ENCODE assay signal across 9 mouse cellular contexts in the genomic region with DNA sequence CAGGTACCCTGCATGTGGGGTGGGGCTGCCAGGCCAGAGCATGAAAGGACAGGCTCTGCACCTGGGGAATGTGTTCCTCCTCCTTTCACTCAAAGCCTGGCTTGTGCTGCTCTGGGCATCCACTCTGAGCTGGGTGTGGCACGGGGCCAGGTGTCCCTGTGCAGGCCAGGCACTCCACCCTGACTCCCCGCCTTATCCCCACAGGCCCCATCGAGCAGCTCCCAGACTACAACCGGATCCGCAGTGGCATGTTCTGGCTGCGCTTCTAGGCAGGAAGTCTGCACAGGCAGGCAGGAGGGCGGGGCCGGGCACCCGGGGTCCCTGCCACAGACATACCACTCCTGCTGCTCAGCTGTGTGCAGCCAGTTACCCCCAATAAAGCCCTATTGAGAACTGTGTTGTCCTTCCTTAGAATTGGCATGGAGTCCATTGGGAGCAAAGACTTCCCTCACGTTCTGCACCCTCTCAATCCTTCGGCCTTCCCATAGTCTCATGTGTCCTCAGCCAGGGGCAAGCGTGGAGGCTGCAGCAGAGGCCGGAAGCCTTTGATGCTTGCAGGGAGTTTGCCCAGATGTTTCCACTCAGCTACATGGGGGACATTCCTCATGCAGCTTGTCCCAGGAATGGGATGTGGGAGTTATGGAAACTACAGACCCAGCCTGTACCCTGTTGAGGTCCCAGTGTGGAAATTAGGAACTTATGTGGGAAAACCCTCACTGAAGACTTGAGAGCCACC. TPM values are rescaled to one million over a fixed set of nuclear protein-coding genes. Genes with fewer than 3 reads are reported as not detected.
A peak's percentile ranks its signal among the peaks of the same experiment; 100 is the strongest.
DNase-seq lines count a peak whose midpoint lies in the region; ATAC-seq lines count a peak whose summit lies in the region.
"Had no signal": no experiment of that assay in that cellular context is flagged by ENCODE, and none has a peak within 500 bp of the region (broad histone marks: within the 10 kb centered on the region; RNA-seq: fewer than 3 reads in every experiment).

No protein-coding gene starts in this region.

- H3K9me3 ChIP-seq in kidney, embryonic 14.5 days (ENCODE audit: control insufficient read depth, low read length), result no peaks in the 10 kb centered on the region
- H3K9me3 ChIP-seq in stomach, embryonic 16.5 days (replicated peaks; ENCODE audit: control insufficient read depth, low read length), result no peaks in the 10 kb centered on the region
- H3K9me3 ChIP-seq: liver, embryonic 13.5 days had no signal

- H3K36me3 ChIP-seq in kidney, embryonic 14.5 days (ENCODE audit: control insufficient read depth, insufficient read depth, low read length), result peaks cover 58% of the 10 kb centered on the region
- peaks cover 37% of the 10 kb centered on the region for H3K36me3 ChIP-seq in stomach, embryonic 16.5 days (ENCODE audit: control insufficient read depth, insufficient read depth, low read length)

- peaks cover 8% of the 10 kb centered on the region; the same call in 1 of the 2 replicates for H3K27me3 ChIP-seq in kidney, embryonic 14.5 days (ENCODE audit: control insufficient read depth, insufficient read depth, low read length)
- no peaks in the 10 kb centered on the region for H3K27me3 ChIP-seq in stomach, embryonic 16.5 days (ENCODE audit: control insufficient read depth, insufficient read depth, low read length)

- H3K4me1 ChIP-seq in kidney, embryonic 14.5 days (ENCODE audit: control insufficient read depth, insufficient read depth, low read length), result peaks cover 8% of the 10 kb centered on the region; the same call in 1 of the 2 replicates
- H3K4me1 ChIP-seq in stomach, embryonic 16.5 days (ENCODE audit: control insufficient read depth, insufficient read depth, low read length), result peaks cover 21% of the 10 kb centered on the region

- no peak overlapping the region for H3K9ac ChIP-seq in kidney, embryonic 14.5 days (ENCODE audit: low read depth, low read length)
- no peak overlapping the region; the same call in 1 of the 2 replicates for H3K9ac ChIP-seq in stomach, embryonic 16.5 days (ENCODE audit: low read length)
- H3K9ac ChIP-seq: liver, embryonic 13.5 days had no signal

- H3K27ac ChIP-seq in kidney, embryonic 14.5 days (ENCODE audit: low read depth, low read length), result peak overlapping the region; percentile 77; the same call in 1 of the 2 replicates
- peak overlapping the region; percentile 95 for H3K27ac ChIP-seq in stomach, embryonic 16.5 days (ENCODE audit: low read length)
- H3K27ac ChIP-seq: liver, embryonic 13.5 days had no signal

- peak; percentile 47; the same call in 1 of the 2 replicates for ATAC-seq in kidney, embryonic 14.5 days (ENCODE audit: low FRiP score, low TSS enrichment)
- ATAC-seq in stomach, embryonic 16.5 days (ENCODE audit: insufficient read depth, low FRiP score), result peak; percentile 81
- ATAC-seq in CD4-positive, CD25-positive, alpha-beta regulatory T cell, adult 4 months, result no peak

- H3K4me3 ChIP-seq in kidney, embryonic 14.5 days (ENCODE audit: low read length), result no peak overlapping the region
- H3K4me3 ChIP-seq in stomach, embryonic 16.5 days (replicated peaks; ENCODE audit: low read length), result no peak overlapping the region
- H3K4me3 ChIP-seq: liver, embryonic 13.5 days had no signal

- no peak overlapping the region for H3K4me2 ChIP-seq in kidney, embryonic 14.5 days (replicated peaks; ENCODE audit: low read depth, low read length)
- H3K4me2 ChIP-seq in stomach, embryonic 16.5 days (ENCODE audit: low read depth, low read length), result peak overlapping the region; percentile 5; the same call in 1 of the 2 replicates
- H3K4me2 ChIP-seq: liver, embryonic 13.5 days had no signal

- peak; percentile 21 for DNase-seq in ovary, postnatal 14 days (ENCODE audit: low spot score)
- no peak for DNase-seq in ovary, postnatal 36 days (ENCODE audit: low spot score)
- peak; percentile 64 for DNase-seq in gastrocnemius, postnatal 10 days
- no peak for DNase-seq in layer of hippocampus, adult 9-10 months (ENCODE audit: low spot score)
- DNase-seq in adrenal gland, adult 18-20 months (ENCODE audit: low spot score in 2 of 2), result no peak
- DNase-seq: liver, embryonic 13.5 days had no signal

- 69% methylated on average over 13 of the region's 13 CpGs for whole genome bisulfite sequencing in kidney, embryonic 14.5 days
- WGBS in stomach, embryonic 16.5 days, result 57% methylated on average over 13 of the region's 13 CpGs

RNA-seq across cellular contexts. Expression of gene Col7a1, which starts 4.0 kb away (rescaled TPM):
- 1 to 10 TPM; 5.4 to 6.9 TPM for total RNA-seq in gastrocnemius, postnatal 10 days (2021)
- 3.5 and 5.4 TPM in 2 replicates for polyA plus RNA-seq in kidney, embryonic 14.5 days (2014; fragmentation: Nextera tagmentation; extraction: Ambion mirVana)
- polyA plus RNA-seq in stomach, embryonic 16.5 days (2015; fragmentation: Nextera tagmentation; extraction: Ambion mirVana), result 6.0 and 8.5 TPM in 2 replicates
- polyA plus RNA-seq in CD4-positive, CD25-positive, alpha-beta regulatory T cell, adult 4 months (2017; shearing (Covaris generic)), result not detected
- 1 to 10 TPM; 6.4 to 7.5 TPM for total RNA-seq in adrenal gland, adult 18-20 months (2021)

RNA-seq across cellular contexts. Expression of gene Uqcrc1, which starts 13.0 kb away (rescaled TPM):
- total RNA-seq in gastrocnemius, postnatal 10 days (2021), result 100 to 1,000 TPM; 676 to 836 TPM
- polyA plus RNA-seq in kidney, embryonic 14.5 days (2014; fragmentation: Nextera tagmentation; extraction: Ambion mirVana), result 482 and 520 TPM in 2 replicates
- 482 and 516 TPM in 2 replicates for polyA plus RNA-seq in stomach, embryonic 16.5 days (2015; fragmentation: Nextera tagmentation; extraction: Ambion mirVana)
- 100 to 1,000 TPM; 182 to 369 TPM for polyA plus RNA-seq in CD4-positive, CD25-positive, alpha-beta regulatory T cell, adult 4 months (2017; shearing (Covaris generic))
- total RNA-seq in adrenal gland, adult 18-20 months (2021), result 1,000 to 10,000 TPM in 1 of 2 experiments, 100 to 1,000 TPM in 1; 638 to 1,072 TPM

RNA-seq across cellular contexts. Expression of gene Tmem89, which starts 35.0 kb away (rescaled TPM):
- total RNA-seq in gastrocnemius, postnatal 10 days (2021), result not detected
- not detected in 2 replicates for polyA plus RNA-seq in kidney, embryonic 14.5 days (2014; fragmentation: Nextera tagmentation; extraction: Ambion mirVana)
- polyA plus RNA-seq in stomach, embryonic 16.5 days (2015; fragmentation: Nextera tagmentation; extraction: Ambion mirVana), result 0.27 TPM in 1 of 2 replicates, not detected in the other
- polyA plus RNA-seq in CD4-positive, CD25-positive, alpha-beta regulatory T cell, adult 4 months (2017; shearing (Covaris generic)), result under 1 TPM in 1 of 2 experiments, not detected in 1; 0.46 TPM
- total RNA-seq in adrenal gland, adult 18-20 months (2021), result under 1 TPM in 1 of 2 experiments, not detected in 1; 0.32 TPM
- polyA plus RNA-seq: liver, embryonic 13.5 days had no signal

RNA-seq across cellular contexts. Expression of gene Ucn2, which starts 36.4 kb away (rescaled TPM):
- 1 to 10 TPM in 1 of 2 experiments, under 1 TPM in 1; 0.82 to 1.2 TPM for total RNA-seq in gastrocnemius, postnatal 10 days (2021)
- 0.24 TPM in 1 of 2 replicates, not detected in the other for polyA plus RNA-seq in kidney, embryonic 14.5 days (2014; fragmentation: Nextera tagmentation; extraction: Ambion mirVana)
- 0.31 and 0.40 TPM in 2 replicates for polyA plus RNA-seq in stomach, embryonic 16.5 days (2015; fragmentation: Nextera tagmentation; extraction: Ambion mirVana)
- polyA plus RNA-seq in CD4-positive, CD25-positive, alpha-beta regulatory T cell, adult 4 months (2017; shearing (Covaris generic)), result not detected
- total RNA-seq in adrenal gland, adult 18-20 months (2021), result under 1 TPM; 0.26 to 0.53 TPM
- polyA plus RNA-seq: liver, embryonic 13.5 days had no signal

RNA-seq across cellular contexts. Expression of gene Pfkfb4, which starts 42.2 kb away (rescaled TPM):
- total RNA-seq in gastrocnemius, postnatal 10 days (2021), result 10 to 100 TPM; 26.9 TPM
- 6.4 and 10.1 TPM in 2 replicates for polyA plus RNA-seq in kidney, embryonic 14.5 days (2014; fragmentation: Nextera tagmentation; extraction: Ambion mirVana)
- polyA plus RNA-seq in stomach, embryonic 16.5 days (2015; fragmentation: Nextera tagmentation; extraction: Ambion mirVana), result 10.2 and 11.2 TPM in 2 replicates
- 10 to 100 TPM in 1 of 2 experiments, 1 to 10 TPM in 1; 6.1 to 12.7 TPM for polyA plus RNA-seq in CD4-positive, CD25-positive, alpha-beta regulatory T cell, adult 4 months (2017; shearing (Covaris generic))
- total RNA-seq in adrenal gland, adult 18-20 months (2021), result 10 to 100 TPM in 1 of 2 experiments, 1 to 10 TPM in 1; 7.6 to 13.7 TPM

Comparison
In these comparisons a context has a peak if more than half of its experiments do, and no peak if none do; other contexts are left out.
1. DNase-seq: peak in ovary, postnatal 14 days (single experiment) and gastrocnemius, postnatal 10 days (single experiment); none in ovary, postnatal 36 days (single experiment), layer of hippocampus, adult 9-10 months (single experiment) and adrenal gland, adult 18-20 months (0 of 2).